Mouse (Mus musculus) midbrain, embryonic 12.5 days (tissue): ENCODE results near the gene Epop. TPM values are rescaled to one million over a fixed set of nuclear protein-coding genes. Genes with fewer than 3 reads are reported as not detected.

Experiments used
- ATAC-seq: fragments of 200-750 bp; cut with Nextera tagmentation; 2 replicates; pipeline ENCODE4 v1.8.0; 2017; ENCODE audit warnings: low read depth, moderate TSS enrichment, moderate library complexity; ENCODE audit not compliant: low FRiP score
- H3K27ac ChIP-seq: fragments of 300-500 bp; sonication (generic); replicated peaks from 2 replicates; pipeline ENCODE4 v1.5.1; 2016; ENCODE audit warnings: mild to moderate bottlenecking
- H3K27me3 ChIP-seq: fragments of 300-500 bp; sonication (generic); 2 replicates; pipeline ENCODE4 v1.6.1; 2016; ENCODE audit warnings: mild to moderate bottlenecking
- H3K36me3 ChIP-seq: fragments of 300-500 bp; sonication (generic); 2 replicates; pipeline ENCODE4 v1.6.1; 2016
- H3K4me1 ChIP-seq: fragments of 300-500 bp; sonication (generic); 2 replicates; pipeline ENCODE4 v1.6.1; 2016
- H3K4me2 ChIP-seq: fragments of 300-500 bp; sonication (generic); replicated peaks from 2 replicates; pipeline ENCODE4 v1.6.1; 2016; ENCODE audit warnings: mild to moderate bottlenecking, moderate library complexity
- H3K4me3 ChIP-seq: fragments of 300-500 bp; sonication (generic); 2 replicates; pipeline ENCODE4 v1.5.1; 2016; ENCODE audit warnings: mild to moderate bottlenecking
- H3K9ac ChIP-seq: fragments of 300-500 bp; sonication (generic); replicated peaks from 2 replicates; pipeline ENCODE4 v1.6.1; 2016; ENCODE audit warnings: mild to moderate bottlenecking, moderate library complexity
- H3K9me3 ChIP-seq: fragments of 300-500 bp; sonication (generic); 2 replicates; pipeline ENCODE4 v1.6.1; 2016; ENCODE audit warnings: mild to moderate bottlenecking
- WGBS: fragments of 180-500 bp; shearing (Covaris S2); methylation state at CpG from one replicate; pipeline ENCODE4 v1.1.7; 2016; 5-methylcytosine and 5-hydroxymethylcytosine counted together
- polyA plus RNA-seq: library from polyadenylated mRNA; unstranded; fragments of >200 nt; fragmentation: Nextera tagmentation; extraction: Ambion mirVana; gene quantifications from 2 replicates; pipeline ENCODE4 v1.2.1, GENCODE M21; 2016

Gene Epop
- polyA plus RNA-seq, 1 experiment from 2014 or later, result 14.2 TPM

DNA sequence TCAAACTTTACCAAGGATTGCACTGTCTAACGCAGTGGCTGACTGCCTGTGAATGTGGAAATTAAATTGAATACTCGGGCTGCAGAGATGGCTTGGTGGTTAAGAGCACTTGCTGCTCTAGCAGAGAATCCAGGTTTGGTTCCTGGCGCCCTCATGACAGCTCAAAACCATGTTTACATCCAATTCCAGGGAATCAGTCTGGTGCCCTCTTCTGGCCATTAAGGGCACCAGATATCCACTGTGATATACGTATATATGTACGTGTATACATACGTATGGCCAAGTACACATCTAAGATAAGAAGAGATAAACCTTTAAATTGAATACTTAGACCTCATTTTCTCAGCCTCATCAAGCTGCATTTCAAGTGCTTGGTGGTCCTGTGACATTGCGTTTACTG lies 36.7 kb upstream of the Epop start:
- Histone ChIP-seq H3K9ac (no peak overlapping the region), H3K27ac (no peak overlapping the region), H3K36me3 (peaks cover 55% of the 10 kb centered on the region), H3K27me3 (peaks cover 14% of the 10 kb centered on the region), H3K4me1 (peaks cover 56% of the 10 kb centered on the region), H3K9me3 (peaks cover 5% of the 10 kb centered on the region; the same call in 1 of the 2 replicates), H3K4me3 (no peak overlapping the region), H3K4me2 (no peak overlapping the region)
- ATAC-seq, result no peak
- 91% methylated on average over 7 of the region's 7 CpGs for WGBS

DNA sequence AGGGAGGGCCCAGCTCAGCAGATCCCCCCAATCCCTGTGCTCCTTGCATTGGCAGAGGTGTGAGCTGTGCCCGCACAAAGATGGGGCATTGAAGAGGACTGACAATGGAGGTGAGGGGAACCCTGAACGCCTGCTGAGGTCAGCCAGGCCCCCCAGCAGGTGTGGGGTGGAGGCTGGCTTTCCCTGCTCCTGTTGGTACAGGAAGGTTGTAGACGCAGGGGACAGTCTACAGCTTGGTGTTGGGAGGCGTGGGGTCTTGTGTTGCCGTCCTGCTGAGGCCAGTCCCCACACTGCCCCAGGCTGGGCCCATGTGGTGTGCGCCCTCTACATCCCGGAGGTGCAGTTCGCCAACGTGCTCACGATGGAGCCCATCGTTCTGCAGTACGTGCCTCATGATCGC lies 35.9 kb upstream of the Epop start:
- Histone ChIP-seq H3K4me1 (peaks cover 61% of the 10 kb centered on the region), H3K9ac (no peak overlapping the region), H3K4me2 (peak overlapping the region; percentile 83; the same call in 1 of the 2 replicates), H3K36me3 (peaks cover 47% of the 10 kb centered on the region), H3K27me3 (peaks cover 22% of the 10 kb centered on the region), H3K4me3 (peak overlapping the region; percentile 97), H3K9me3 (peaks cover 5% of the 10 kb centered on the region; the same call in 1 of the 2 replicates), H3K27ac (0 out of 2 replicates have a peak overlapping the region, but pooled peaks have one; percentile 39)
- WGBS, result 90% methylated on average over 13 of the region's 13 CpGs
- ATAC-seq, result no peak

DNA sequence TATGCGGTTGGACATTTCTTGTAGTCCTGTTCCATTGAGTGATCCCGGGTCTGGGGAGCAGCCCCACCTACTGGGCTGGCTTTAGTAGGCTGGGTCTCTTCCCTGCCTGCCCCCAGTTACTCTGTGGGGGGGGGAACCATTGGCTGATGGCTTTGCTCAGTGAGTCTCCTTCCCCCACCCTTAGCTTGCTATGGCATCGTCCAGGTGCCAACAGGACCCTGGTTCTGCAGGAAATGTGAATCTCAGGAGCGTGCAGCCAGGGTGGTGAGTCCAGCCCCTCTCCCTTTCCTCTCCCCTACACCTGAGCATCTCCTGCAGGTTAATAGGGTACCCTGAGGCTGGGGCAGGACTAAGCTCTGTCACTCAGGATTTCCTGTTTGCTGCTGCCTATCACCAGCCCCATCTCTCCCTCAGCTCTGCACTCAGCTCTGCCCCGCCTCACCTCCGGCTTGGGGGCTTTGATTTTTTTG lies 35.3 kb upstream of the Epop start:
- peak overlapping the region; percentile 95 for H3K9ac ChIP-seq
- peaks cover 41% of the 10 kb centered on the region for H3K36me3 ChIP-seq
- WGBS, result 23% methylated on average over 6 of the region's 6 CpGs
- H3K9me3 ChIP-seq, result peaks cover 5% of the 10 kb centered on the region; the same call in 1 of the 2 replicates
- H3K27me3 ChIP-seq, result peaks cover 24% of the 10 kb centered on the region
- peak overlapping the region; percentile 20; the same call in 1 of the 2 replicates for H3K27ac ChIP-seq
- peak overlapping the region; percentile 83 for H3K4me2 ChIP-seq
- no peak for ATAC-seq
- peak overlapping the region; percentile 97 for H3K4me3 ChIP-seq
- peaks cover 57% of the 10 kb centered on the region for H3K4me1 ChIP-seq

DNA sequence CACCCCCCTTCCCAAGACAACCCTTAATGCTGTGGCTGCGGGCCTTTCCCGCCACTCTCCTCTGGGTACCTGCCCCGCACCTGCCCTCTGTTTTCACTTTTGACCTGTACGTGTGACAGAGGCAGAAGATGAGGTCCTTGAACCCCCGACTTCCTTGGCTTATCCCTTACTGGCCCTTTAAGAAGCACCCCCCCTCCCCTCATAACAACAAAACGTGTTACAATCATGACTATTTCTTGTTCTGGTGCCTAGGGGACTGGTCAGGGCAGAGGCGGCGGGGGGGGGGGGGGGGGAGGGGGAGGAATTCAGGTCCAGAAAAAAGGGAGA lies 34.8 kb upstream of the Epop start:
- Histone ChIP-seq H3K27ac (peak overlapping the region; percentile 92; the same call in 1 of the 2 replicates), H3K36me3 (peaks cover 36% of the 10 kb centered on the region)
- 1% methylated on average over 6 of the region's 8 CpGs for WGBS

DNA sequence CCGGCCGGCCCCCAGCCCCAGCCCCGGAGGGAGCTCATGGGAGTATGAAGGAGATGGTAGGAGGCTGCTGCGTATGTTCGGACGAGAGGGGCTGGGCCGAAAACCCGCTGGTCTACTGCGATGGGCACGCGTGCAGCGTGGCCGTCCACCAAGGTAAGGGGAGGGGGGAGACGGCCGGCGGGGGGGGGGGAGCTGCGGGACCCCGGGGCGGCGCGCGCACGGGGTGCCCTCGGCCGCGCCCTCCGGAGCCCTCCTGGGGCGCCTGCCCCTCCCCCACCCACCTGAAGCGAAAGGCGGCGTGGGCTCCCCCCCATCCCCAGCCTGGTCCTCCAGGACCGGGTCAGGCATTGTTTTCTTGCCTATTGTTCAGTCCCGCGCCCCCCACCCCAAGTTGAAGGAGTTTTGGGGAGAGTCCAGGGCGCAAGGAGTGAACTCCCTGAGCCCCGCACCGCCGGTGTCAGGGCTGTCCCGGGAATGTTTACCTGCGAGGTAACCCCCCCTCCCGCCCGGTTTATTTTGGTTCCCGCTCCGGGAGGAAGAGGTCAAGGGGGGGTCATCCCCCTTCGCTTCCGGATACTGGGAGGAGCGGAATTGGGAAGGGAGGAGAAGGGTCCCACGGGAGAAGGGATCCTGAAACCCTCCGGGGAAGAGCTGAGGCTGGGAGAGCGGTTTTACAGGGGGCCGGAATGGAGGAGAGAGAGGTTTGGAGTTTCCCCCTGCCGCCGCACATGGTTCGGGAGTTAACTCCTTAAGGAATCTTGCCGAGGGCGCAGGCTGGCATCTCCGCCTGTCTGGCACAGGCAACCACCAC lies 34.2 kb upstream of the Epop start:
- peak overlapping the region; percentile 97 for H3K4me3 ChIP-seq
- peak overlapping the region; percentile 95 for H3K9ac ChIP-seq
- H3K4me1 ChIP-seq, result peaks cover 57% of the 10 kb centered on the region
- WGBS, result 0% methylated on average over 34 of the region's 57 CpGs
- peak overlapping the region; percentile 92 for H3K27ac ChIP-seq
- H3K4me2 ChIP-seq, result peak overlapping the region; percentile 83
- peaks cover 5% of the 10 kb centered on the region; the same call in 1 of the 2 replicates for H3K9me3 ChIP-seq
- H3K27me3 ChIP-seq, result peaks cover 30% of the 10 kb centered on the region
- no peak for ATAC-seq
- peaks cover 30% of the 10 kb centered on the region for H3K36me3 ChIP-seq

More for the DNA sequence above, 34.8 kb upstream of the Epop start:
- H3K27me3 ChIP-seq, result peaks cover 25% of the 10 kb centered on the region
- ATAC-seq, result no peak
- peak overlapping the region; percentile 83 for H3K4me2 ChIP-seq
- H3K9ac ChIP-seq, result peak overlapping the region; percentile 95
- H3K4me3 ChIP-seq, result peak overlapping the region; percentile 97
- H3K4me1 ChIP-seq, result peaks cover 57% of the 10 kb centered on the region
- H3K9me3 ChIP-seq, result peaks cover 5% of the 10 kb centered on the region; the same call in 1 of the 2 replicates

DNA sequence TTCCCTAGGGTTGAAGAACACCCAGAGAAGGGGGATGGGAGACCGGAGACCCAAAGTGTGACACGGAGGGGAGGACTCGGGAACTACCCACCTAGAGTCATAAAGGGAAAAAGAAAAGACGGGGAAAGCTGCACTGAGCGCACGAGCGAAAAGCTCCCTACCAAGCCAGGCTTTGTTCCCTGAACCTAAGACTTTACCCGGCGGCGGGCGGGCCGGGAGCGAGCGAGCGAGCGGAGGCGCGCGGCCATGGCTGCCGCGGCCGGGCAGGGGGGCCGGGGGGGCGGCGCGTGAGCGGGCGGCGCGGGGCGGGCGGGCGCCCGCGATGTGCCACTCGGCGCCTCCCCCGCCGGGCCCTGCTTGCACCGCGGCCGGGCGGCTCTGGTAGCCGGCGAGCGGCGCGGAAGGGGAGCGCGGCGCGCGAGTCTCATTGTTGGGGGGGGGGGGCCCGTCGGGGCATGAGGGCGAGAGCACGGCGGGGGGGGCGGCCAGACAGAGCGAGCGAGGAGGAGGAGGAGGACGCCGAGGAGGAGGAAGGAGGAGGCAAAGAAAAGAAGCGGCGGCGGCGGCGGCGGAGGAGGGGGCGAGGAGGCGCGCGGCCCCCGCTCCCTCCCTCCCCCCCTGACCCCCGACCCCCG lies 33.5 kb upstream of the Epop start, which contains the start of gene Mllt6:
Mllt6 (plus strand) TSS at position 522 of the 635 bp plus-strand sequence.
- Histone ChIP-seq H3K4me1 (peaks cover 55% of the 10 kb centered on the region), H3K4me2 (peak within 1 kb of the TSS; percentile 83), H3K9me3 (peaks cover 5% of the 10 kb centered on the region; the same call in 1 of the 2 replicates), H3K9ac (peak within 1 kb of the TSS; percentile 95), H3K27me3 (peaks cover 32% of the 10 kb centered on the region), H3K4me3 (peak within 1 kb of the TSS; percentile 97), H3K27ac (peak within 1 kb of the TSS; percentile 92), H3K36me3 (peaks cover 23% of the 10 kb centered on the region)
- peak; percentile 42 for ATAC-seq
- WGBS, result 0% methylated on average over 46 of the region's 76 CpGs

DNA sequence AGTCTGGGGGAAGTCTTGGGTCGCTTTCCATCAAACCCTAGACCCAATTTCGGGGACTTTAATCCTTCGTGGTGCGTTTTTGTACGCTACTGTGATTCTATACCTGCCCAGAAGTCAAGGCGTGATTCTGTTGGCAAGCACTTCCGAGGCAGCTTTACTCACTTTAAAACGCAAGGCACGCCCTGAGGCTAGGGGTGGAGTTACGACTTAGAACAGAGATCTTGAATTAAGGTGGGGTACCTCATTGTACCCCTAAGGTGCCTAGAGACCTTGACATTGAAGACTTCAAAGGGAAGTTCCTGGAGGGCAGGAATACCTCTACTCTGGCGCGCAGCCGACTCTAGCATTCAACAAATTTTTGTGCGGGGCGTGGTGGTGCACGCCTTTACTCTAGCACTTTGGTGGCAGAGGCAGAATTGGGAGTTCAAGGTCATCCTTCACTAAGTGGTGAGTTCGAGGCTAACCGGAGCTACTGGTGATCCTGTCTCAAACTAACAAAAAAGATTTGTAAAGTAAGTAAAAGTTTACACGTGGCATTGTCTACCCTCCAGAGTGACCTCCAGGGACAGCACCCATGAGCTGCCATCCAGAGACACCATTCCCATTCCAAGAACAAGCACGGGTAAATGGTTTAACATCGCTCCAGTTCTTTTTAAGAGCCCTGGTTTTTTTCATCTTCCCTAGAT lies 32.8 kb upstream of the Epop start:
- Histone ChIP-seq H3K36me3 (peaks cover 19% of the 10 kb centered on the region), H3K9ac (peak overlapping the region; percentile 95; the same call in 1 of the 2 replicates), H3K4me3 (peak overlapping the region; percentile 97), H3K27me3 (peaks cover 32% of the 10 kb centered on the region), H3K4me2 (peak overlapping the region; percentile 83), H3K27ac (peak overlapping the region; percentile 92; the same call in 1 of the 2 replicates), H3K4me1 (peaks cover 55% of the 10 kb centered on the region), H3K9me3 (peaks cover 5% of the 10 kb centered on the region; the same call in 1 of the 2 replicates)
- 3% methylated on average over 21 of the region's 21 CpGs for WGBS
- ATAC-seq, result no peak

DNA sequence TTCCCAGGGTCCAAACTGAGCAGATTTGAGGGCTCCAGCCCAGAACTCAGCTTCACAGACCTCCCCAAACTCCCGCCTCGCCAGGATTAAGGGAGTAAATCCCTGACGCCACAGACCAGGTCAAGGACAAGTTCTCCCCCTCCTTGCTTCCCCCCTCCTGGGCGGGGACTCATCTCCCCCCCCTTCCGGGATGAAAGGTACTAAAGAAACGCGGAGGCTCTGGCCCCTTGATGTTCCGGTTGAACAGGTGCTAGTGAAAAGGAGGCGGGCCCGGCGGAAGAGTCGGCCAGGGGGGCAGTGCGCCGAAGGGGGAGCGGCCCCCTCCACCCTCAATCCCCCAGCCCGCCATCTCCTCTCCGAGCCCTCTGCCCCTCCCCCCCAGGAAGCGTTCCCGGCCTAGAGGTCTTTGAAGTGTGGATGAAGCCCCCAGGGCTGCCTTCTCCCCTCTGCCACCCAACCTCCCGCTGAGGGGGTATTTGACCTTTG lies 32.2 kb upstream of the Epop start:
- H3K27ac ChIP-seq, result 0 out of 2 replicates have a peak overlapping the region, but pooled peaks have one; percentile 6

DNA sequence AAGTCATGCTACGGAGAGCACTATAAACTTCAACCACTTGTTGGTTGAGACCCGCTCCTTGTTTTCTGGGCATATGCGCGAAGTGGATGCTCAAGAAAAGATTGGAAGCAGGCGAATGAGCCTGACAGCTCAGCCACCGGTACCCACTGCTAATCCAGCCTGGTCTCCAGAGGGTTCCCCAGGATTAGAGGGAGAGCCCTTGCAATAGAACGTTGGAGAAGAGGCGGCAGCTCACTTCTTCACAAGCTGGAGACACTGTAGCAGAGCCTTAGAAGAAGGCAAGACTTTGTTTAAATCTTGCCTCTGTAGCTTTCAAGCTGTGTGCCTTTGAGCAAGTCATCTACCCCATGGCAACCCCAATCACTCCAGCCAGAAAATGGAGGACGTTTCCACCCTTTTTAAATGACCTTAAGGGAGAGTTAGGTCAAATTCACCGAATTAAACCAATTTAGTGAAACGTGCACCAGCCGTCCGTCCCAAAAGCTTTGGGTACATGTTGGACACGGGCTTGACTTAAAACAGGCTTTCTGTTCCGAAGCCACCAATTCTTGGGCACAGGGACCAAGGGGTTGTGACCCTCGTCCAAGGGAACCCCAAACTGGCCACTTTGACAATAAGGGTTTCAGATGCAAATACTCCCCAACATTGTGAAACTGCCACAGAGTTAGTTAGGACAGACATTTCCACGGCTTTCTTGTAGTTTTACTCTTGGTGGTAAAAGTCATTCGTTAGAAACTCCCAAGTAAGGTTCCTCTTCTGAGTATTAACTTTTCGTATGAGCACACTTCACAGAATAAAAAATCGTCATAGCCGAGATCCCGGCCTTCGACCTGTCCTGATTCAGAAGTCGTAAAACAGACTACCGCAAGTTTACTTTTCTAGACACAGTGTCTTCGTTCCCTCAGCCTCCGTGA lies 31.5 kb upstream of the Epop start:
- H3K36me3 ChIP-seq, result peaks cover 8% of the 10 kb centered on the region
- H3K4me2 ChIP-seq, result peak overlapping the region; percentile 83
- peak overlapping the region; percentile 80; the same call in 1 of the 2 replicates for H3K9ac ChIP-seq
- H3K4me3 ChIP-seq, result peak overlapping the region; percentile 97
- 0 out of 2 replicates have a peak overlapping the region, but pooled peaks have one; percentile 20 for H3K27ac ChIP-seq
- H3K9me3 ChIP-seq, result peaks cover 5% of the 10 kb centered on the region; the same call in 1 of the 2 replicates
- H3K27me3 ChIP-seq, result peaks cover 32% of the 10 kb centered on the region
- 2% methylated on average over 27 of the region's 27 CpGs for WGBS
- no peak for ATAC-seq
- peaks cover 55% of the 10 kb centered on the region for H3K4me1 ChIP-seq

More for the DNA sequence above, 32.2 kb upstream of the Epop start:
- Histone ChIP-seq H3K9ac (peak overlapping the region; percentile 37; the same call in 1 of the 2 replicates), H3K9me3 (peaks cover 5% of the 10 kb centered on the region; the same call in 1 of the 2 replicates), H3K4me1 (peaks cover 55% of the 10 kb centered on the region), H3K4me3 (peak overlapping the region; percentile 97), H3K36me3 (peaks cover 13% of the 10 kb centered on the region), H3K27me3 (peaks cover 32% of the 10 kb centered on the region), H3K4me2 (peak overlapping the region; percentile 83)
- no peak for ATAC-seq
- WGBS, result under 1% methylated on average over 15 of the region's 20 CpGs

DNA sequence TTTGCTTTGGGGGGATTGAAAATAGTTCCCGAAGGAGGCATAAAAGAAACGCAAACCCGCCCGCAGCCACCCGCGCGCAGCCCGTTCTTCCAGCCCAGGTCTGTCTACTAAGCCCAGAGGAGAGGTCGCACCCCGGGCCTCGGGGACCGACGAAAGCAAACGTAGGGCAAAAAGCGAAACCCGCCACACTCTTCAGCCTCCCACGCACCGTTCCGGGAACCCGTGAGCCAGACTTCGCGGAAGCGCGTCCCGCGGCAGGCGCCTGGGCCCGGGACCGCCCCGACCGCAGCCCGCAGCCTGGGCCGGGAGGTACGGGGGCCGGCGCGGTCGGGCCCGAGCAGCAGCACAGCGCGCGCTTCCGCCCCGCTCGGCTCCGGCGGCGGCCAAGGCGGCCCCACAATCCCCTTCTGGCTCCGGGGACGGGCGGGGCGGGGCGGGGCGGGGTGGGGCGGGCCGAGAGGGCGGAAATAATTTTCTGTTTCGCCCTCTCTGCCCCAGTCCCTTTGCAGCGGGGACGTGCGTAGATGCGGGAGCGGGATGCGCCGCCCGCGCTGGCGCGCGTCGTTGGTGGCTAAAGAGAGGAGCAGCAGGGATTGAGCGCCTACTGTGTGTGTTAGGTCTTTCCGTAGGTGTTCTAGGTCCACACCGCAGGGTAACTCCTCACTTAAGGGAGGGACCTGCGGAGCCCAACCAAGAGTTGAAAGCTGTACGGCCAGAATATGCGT lies 30.6 kb upstream of the Epop start:
- H3K4me2 ChIP-seq, result peak overlapping the region; percentile 83
- peaks cover 51% of the 10 kb centered on the region for H3K4me1 ChIP-seq
- peak overlapping the region; percentile 80 for H3K9ac ChIP-seq
- ATAC-seq, result peak; percentile 82
- H3K27ac ChIP-seq, result peak overlapping the region; percentile 70
- WGBS, result 0% methylated on average over 63 of the region's 78 CpGs
- no peaks in the 10 kb centered on the region for H3K36me3 ChIP-seq
- peak overlapping the region; percentile 65 for H3K4me3 ChIP-seq
- H3K27me3 ChIP-seq, result peaks cover 32% of the 10 kb centered on the region
- no peaks in the 10 kb centered on the region for H3K9me3 ChIP-seq
